Mouse (Mus musculus): ENCODE results near the gene Snrk. TPM values are rescaled to one million over a fixed set of nuclear protein-coding genes. Genes with fewer than 3 reads are reported as not detected.
"Not testable (repeated sequence)": the region's sequence is repeated elsewhere in the genome, so short reads cannot be mapped to it uniquely, and the experiment has no call there.

Snrk gene
- total RNA-seq, 2 experiments from 2014 or later: 168 to 184 TPM

DNA sequence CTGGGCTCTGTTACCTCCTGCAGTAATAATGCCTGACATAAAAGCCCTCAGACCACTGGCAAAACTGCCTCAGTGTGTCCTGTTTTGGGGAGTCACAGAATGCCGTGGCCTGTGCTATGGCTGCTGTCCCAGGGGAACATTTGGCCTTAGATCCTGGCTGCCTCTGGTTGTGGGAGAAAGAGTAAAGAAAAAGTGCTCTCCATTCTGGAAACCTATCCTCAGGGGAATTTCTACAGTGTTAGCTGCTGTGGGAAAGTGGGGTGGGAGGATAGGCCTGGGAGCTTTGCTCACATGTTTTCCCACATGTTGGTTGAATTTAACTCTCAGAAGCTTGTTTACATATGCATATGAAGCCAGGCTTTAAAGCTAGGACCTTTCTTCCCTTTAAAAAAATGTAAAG is 26.2 kb downstream of the Snrk start:
- no peak for DNase-seq (ENCODE audit: low spot score in 2 of 2)

DNA sequence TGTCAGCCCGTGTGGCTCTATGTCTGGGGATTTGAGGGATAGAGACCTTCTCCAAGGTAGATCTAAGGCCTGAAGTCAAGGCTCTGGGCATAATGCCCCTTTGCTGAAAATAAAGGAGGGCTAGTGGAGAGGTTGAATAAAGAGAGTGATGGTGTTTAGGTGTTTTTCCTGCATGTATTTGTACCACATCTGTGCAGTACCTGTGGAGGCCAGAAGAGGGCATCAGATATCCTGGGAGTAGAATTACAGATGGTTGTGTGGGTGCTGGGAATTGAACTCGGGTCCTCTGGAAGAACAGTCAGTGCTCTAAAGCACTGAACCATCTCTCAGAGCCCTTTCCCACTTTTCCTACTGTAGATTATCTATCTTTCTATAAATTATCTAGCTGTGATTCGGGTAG is 27.7 kb downstream of the Snrk start:
- DNase-seq (ENCODE audit: low spot score in 2 of 2): no peak

DNA sequence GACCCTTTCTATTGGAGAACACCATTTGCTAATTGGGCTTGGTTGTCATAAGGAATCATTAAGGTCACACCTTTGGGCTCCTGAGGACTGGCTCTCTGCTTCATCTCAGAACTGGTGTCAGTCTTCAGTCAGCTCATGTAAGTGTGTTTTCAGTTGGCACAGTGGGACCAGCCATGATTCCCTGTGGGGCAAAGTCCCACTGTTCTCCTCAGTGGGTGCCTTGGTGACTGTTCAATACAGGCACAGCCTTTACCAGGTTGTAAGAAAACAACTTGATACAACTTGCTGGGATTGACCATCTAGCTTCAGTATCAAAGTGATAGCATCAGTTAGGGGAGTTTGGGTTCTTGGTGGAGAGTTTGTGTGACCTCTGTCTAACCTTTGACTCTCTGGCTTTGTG is 28.6 kb downstream of the Snrk start:
- DNase-seq (ENCODE audit: low spot score in 2 of 2): no peak

DNA sequence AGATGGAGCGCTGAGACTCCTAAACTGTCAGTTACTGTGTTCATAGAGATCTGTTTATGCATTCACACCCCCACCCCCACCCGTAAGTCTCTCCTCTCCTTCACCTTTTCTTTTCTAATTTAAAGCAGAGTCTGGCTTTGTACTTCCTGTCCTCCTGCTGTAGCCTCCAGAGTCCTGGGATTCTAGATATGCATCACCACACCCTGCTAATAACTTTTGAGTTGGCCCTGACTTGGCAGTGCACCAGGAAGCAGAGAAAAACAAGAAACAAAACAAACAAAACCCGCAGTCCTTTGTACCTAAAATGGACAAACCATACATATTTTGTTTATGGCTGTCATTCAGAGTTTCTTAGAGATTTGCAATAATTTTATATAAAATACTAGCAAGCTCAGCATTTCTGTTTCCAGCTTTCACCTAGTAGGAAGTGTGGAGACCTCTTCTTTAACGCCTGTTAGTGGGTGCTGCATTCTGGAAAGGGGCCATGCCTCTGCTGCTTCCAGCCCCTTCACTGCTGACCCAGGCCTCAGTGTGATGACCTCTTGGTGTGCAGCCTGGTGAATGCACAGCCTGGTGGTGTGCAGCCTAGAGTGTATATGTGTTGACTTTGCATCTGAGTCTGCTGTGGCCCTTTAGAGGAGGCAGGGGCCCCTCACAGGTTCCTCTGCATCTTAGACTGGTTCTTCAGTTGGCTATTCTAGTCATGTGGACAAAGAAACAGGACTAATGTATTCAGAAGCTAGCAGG is 29.2 kb downstream of the Snrk start:
- no peak for DNase-seq (ENCODE audit: low spot score in 2 of 2)

DNA sequence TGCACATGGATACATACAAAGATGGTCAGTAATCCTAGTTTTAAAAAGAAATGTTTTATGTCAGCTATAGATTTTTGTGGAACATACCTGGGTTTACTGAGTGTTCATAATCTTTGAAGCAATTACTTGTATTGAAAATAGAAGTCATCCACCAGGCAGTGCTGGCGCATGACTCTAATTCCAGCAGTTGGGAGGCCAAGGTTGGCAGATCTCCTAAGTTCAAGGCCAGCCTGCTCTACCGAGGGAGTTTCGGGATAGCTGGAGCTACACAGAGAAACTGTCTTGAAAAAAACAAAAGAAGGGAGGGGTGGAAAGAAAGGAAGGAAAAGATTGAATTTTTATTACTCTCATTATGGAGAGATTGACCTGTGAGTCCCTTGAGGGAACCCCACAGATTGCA is 31.3 kb downstream of the Snrk start:
- DNase-seq (ENCODE audit: low spot score in 2 of 2): no peak

DNA sequence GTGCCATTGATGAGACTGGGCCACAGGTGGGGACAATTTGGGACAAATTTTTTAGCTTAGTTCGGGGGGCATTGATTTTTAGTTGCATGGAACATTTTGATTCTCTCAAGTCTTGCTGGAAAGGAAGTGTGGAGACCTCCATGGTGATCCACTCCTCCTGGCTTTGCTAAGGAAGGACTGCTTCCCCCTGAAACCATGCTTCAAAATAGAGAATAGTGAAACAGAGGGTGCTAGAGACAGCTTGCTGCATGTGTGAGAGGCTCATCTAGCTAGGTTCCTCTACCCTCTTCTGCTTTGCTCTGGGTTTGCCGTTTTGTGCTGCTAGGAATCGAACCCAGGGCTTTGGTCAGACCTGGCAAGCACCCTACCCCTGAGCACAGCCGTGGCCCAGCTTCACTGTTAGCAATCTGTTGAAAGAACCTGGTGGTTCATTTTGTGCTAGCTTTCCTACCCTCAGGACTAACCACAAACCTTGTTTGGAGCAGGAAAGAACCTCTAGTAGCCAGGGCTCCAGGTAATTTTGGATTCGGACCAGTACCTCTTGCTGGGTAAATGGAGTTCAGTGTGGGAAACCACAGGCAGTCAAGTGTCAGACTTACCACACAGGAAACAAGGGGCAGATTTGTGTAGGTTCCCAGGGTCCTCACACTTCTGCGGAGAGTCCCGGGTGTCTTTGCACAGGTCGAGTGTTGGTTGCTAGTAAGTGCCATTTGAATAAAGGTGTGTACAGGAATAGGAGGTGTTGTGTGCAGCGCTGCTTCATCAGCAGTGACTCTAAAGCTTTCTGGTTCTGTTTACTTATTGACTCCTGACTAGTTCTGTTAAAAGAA is 33.1 kb downstream of the Snrk start:
- no peak for DNase-seq (ENCODE audit: low spot score in 2 of 2)

DNA sequence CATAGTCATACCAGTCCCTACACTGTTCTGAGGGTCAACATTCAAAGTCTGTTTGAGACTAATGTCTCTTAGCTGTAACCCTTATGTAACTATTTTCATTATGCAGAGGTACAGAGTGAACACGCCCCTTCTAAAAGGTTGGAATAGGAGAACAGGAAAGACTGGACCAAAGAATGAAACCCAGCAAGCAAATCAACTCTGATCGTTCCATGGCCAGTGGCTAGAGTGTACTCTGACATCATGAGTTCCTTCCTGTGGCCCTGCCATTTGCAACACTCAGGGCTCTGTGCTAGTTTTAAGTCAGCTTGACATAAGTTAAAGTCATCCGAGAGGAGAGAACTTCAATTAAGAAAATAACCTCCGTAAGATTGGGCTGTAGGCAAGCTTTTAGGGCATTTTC is 35.0 kb downstream of the Snrk start:
- DNase-seq (ENCODE audit: low spot score in 2 of 2): no peak

DNA sequence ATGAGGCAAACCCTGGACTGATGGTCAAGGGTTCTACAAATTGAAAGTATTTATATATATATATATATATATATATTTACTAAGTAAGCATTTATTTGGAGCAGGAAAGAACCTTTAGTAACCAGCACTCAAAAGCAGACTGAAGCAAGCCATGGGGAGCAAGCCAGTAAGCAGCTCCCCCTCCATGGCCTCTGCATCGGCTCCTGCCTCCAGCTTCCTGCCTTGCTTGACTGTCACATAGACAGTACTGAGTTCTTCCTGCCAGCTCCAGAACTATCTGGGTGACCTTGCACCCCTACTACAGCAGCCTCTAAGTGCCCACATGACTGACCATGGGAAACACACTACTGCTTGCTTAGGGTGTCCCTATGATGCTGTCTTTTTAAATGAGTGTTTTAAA is 35.4 kb downstream of the Snrk start:
- no peak for DNase-seq (ENCODE audit: low spot score in 2 of 2)

DNA sequence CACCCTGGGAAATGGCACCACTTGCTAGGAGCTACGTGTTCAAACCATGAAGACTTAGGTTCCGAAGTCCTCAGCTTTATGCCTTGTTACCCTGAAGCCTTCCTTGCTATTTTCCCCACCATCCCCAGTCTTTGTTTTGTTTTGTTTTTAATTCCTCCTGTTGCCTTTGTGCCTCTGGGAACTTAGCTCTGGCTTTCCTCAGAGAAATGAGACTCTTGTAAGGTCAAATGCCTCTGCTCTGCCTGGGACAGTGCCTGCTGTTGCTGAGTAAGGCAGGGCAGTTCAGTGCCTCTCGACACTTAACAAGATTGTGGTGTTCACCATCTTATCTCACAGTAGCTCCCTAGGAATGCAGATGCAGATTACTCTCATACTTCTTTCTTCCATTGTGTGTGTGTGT is 36.4 kb downstream of the Snrk start:
- no peak for DNase-seq (ENCODE audit: low spot score in 2 of 2)

DNA sequence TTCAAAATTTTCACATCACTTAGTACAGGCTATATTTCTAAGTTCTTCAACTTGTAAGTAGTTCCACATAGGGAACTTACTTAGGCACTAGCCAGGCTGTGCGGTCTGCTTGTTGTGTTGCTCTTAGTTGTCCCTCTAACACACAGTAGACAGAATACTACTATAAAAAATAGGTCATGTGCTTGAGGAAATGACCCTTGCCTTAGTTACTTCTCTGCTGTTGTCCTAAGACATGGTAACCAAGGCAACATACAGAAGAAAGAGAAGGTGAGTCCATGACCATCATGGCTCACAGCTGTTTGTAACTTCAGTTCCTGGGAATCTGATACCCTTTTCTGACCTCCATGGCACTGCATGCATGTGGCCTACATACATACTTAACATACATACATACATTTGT is 38.1 kb downstream of the Snrk start:
- no peak for DNase-seq (ENCODE audit: low spot score in 2 of 2)

DNA sequence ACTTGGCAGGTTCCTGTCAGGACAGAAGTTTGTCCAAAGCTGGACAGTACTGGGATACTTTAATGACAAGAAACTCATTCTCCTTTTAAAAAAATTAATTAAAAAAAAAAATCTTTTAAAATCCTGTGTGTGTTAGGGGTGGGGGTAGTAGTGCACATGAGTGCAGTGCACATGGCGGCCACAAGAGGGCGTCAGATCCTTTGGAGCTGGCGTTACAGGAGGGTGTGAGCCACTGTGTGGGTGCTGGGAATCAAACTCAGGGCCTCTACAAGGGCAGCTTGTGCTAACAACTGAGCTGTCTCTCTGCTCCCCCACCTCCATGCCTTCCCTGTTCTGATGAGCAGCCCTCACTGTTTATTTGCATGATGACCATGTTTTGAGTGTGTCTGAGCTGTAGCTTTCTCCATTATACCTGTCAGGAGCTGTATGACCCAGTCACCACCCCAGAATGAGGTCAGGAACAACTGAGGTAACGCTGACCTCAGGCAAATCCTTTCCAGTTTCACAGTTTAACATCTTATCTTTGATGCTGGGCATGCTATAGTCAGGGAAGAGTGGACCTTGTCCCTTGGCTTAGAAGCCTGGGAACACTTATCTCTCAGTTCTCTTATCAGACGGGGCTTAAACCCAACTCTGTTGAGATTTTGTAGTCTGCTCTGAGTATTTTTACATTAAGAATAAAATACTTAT is 39.5 kb downstream of the Snrk start:
- DNase-seq (ENCODE audit: low spot score in 2 of 2): no peak

DNA sequence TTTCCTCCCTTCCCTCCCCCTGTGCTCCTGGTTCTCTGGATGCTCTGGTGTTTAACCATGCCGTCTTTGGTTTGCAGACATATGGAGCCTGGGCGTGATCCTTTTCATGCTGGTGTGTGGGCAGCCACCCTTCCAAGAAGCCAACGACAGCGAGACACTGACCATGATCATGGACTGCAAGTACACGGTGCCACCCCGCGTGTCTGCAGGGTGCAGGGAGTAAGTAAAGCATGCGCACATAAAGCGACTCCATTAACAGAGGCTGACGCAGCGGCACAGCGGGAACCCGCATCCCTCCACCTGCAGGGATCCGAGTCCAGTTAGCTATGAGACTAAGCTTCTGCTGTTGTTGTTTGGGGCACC is 40.0 kb downstream of the Snrk start:
- no peak for DNase-seq (ENCODE audit: low spot score in 2 of 2)

DNA sequence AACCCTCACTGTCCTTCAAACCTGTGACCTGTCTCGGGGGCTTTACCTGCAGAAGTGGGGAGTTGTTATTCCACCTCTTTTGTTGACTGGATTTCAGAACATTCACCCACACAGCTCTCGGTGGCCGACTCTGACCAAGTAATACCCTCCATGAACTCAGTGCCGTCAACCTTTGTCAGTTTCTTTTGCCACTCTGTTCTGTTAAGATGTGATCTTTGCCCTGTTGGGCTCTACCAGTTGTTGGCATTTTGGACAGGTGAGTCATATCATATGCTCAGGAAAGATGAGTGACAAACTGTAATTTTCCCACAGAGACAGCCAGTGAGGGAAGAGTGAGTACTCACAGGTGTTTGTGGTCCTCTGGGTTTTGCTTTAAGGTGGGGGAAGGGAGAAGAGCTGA is 47.5 kb downstream of the Snrk start:
- no peak for DNase-seq (ENCODE audit: low spot score in 2 of 2)

DNA sequence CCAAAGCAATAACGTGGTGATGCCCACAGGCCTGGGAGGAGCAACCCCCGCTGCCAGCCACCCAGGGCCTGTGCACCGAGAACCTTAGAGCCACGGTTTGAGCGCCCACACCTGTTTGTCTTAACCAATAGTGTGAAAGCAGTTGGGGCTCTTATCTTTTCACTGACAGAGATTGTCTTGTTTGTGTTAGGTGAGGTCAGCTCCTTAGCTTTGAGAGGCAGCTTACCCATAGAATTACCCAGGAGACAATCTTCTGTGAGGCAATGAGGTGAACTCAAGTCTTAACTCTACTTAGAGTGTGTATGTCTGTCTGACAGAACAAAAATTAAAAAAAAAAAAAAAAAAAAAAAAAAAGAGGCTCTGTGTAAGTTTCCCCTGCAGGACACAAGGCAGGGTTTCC is 50.7 kb downstream of the Snrk start:
- DNase-seq (ENCODE audit: low spot score in 2 of 2): not testable (repeated sequence)

DNA sequence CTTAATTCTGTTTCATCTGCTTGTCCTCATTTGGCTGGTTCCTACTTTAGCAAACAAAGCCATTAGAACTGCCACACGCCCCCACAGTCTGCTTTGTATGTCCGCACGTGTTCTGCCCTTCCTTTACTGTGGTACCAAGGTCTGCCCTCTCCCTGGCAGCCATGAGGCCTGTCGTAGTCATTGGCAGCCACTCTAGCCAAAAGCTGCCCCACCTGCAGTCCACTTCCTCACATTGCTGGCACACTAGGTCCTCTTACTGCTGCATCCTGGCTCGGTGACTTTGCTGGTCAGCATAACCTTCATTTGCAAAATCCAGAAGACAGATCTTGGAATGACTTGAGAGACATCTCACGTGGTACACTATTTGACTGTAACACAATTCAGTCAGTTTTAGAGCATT is 52.8 kb downstream of the Snrk start:
- DNase-seq (ENCODE audit: low spot score in 2 of 2): no peak

DNA sequence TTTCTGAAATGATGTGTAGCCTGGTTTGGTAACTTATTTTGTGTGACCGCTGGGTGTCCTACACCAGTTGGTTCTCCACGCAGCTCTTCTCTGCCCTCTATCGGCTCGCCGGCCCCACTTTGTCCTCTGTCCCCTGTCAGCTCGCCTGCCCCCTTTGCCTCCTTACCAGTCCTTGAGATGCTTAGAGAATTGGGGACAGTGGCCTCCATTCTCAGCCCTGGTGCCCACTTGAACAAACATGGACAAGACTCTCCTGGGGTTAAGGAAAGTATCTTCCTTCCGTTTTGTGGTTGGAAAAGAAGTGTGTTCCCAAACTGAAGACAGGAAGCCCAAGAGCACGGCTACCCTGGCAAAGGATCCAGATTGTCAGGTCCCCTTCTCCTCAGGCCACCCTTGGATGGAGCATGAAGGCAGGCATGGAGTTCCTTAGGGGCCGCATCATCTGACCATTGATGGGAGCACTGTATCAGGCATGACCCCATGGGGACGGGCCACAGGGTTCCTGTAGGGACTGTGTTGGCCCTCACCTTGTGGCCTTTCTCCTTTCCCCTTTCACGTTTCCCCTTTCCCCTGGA is 55.6 kb downstream of the Snrk start:
- DNase-seq (ENCODE audit: low spot score in 2 of 2): no peak

DNA sequence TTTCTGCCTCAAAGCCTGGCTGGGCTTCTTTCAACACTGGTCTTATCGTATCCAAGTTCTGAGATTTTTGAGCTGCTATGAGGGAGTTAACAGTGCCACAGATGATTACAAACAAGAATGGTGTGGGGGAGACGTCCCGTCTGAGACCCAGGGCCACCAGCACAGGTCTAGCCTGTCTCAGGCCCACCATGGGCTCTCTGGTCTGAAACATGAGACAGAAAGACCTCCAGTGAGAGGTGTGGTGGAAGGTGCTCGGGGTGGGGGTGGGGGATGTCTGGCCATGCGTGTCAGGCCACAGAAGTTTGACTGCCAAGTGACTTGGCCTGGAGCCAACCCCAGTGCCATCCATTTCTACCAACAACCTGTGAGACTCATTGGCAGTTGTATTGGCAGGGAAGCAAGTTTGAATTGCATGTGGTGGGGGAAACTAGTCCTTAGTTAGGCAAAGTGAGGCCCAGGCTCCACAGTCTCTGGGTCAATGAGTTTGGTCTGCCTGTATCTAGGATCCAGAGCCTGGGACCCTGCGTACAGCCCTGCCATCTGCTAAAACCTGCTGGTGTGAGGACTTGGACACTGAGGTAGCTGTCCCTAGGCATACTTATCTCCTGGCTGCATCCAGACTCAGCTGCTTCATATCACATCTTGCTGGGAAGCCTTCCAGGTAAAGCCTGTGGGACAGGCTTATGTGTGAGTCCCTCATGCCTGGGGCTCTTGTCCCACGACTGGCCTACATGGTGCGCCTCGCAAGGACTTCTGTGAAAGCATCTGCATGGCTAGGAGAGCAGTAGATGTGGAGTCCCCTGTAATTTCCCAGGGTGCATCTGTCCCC is 56.6 kb downstream of the Snrk start:
- DNase-seq (ENCODE audit: low spot score in 2 of 2): no peak

DNA sequence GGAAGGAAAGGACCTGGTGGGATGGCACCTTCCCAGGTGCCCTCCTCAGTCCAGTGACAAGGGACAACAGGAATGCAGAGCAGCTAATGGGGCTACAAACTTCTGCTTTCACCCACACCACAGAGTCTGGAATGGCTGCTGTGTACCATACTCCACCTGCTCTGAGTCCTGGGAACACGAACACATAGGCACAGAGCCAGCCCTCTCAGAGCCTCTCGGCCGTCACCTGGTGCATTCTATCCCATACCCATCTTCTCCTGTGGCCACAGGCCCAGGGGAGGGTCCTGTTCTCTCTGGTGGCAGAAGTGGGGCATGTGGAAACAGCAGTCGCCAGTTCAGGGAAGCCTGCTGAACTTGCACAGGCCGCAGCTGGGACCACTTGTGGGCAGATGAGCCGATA is 57.7 kb downstream of the Snrk start:
- DNase-seq (ENCODE audit: low spot score in 2 of 2): no peak

DNA sequence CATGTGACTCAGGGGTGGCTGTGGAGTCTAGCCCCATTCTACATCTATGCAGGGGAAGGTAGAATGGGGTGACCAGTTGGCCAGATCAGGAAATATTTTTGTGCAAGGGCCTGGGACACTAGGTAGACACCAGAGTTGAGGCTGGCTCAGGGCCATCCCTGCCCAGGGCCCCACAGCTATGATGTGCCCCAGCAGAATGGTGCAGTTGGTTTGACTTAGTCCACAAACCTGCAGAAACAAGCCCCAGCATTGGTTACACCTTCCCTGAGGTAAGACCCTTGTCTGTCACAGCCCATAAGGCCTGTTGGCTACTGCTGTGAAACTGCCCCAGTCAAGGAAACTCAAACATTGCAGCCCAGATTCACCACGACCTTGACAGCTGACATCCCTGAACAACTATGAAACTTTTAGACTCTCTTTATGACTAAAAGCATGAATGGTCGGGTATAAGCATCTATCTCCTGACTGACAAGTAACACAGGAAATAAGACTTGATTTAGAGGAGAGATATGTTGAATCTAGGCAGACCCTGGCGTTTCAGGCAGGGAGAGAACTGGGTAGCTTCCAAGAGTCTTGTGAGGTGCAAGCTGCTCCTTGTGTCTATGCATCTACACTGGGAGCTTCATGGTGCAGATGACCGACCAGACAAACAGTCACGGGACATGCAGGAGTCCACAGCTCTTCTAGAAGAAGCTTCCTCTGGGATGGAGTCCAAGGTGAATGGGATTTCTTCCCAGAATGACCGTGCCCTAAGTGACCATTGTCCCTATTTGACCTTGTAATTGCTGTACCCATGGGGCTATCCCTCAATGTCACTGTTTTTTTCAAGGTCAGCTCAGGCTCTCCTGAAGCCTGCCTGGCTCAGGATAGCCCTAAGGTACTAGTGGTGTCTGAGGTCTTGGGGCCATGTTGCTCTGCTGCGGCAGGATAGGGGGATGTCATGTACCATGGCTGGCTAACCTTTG is 60.5 kb downstream of the Snrk start:
- DNase-seq (ENCODE audit: low spot score in 2 of 2): no peak

DNA sequence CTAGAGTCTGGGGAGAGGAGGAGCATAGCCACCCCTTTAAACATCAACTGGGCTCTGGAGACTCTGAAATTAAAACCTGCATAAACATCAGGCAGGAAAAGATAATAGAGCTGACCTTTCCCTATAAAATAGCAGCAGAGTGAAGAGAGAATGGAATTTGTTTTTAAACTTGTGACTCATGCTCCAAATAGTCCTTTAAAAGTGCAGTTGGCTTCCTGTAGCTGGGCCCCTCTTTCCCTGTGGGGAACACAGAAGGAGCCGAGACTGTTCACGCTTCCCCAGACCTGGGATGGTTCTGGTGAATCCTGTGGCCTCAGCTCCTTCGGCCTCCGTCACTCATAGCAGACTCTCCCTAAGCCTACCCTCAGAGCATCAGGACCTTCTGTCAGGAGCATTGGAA is 61.4 kb downstream of the Snrk start:
- DNase-seq (ENCODE audit: low spot score in 2 of 2): no peak
